ENCODE assay signal across 9 mouse cellular contexts in genomic region chr8:70720739-70721138, GRCm38 (mm10). TPM values are rescaled to one million over a fixed set of nuclear protein-coding genes. Genes with fewer than 3 reads are reported as not detected.
DNase-seq lines count a peak whose midpoint lies in the region; ATAC-seq and TF ChIP-seq lines count a peak whose summit lies in the region.
"Had no signal": no experiment of that assay in that cellular context is flagged by ENCODE, and none has a peak within 500 bp of the region (broad histone marks: within the 10 kb centered on the region; RNA-seq: fewer than 3 reads in every experiment).

No protein-coding gene starts in this region.

- H3K36me3 ChIP-seq in MEL (ENCODE audit: control insufficient read depth in 1 of 2, insufficient read depth in 2 of 2, low read length in 2 of 2): no peaks in the 10 kb centered on the region
- H3K36me3 ChIP-seq in lung, embryonic 14.5 days (ENCODE audit: insufficient read depth): no peaks in the 10 kb centered on the region

- no peak overlapping the region for H3K27ac ChIP-seq in MEL (ENCODE audit: control insufficient read depth, low read depth, low read length)
- H3K27ac ChIP-seq in lung, embryonic 14.5 days (ENCODE audit: low read depth): no peak overlapping the region

- H3K79me2 ChIP-seq in MEL (ENCODE audit: control insufficient read depth, insufficient read depth, low read length, poor library complexity): no peaks in the 10 kb centered on the region

- H3K4me2 ChIP-seq in lung, embryonic 14.5 days: no peak overlapping the region

- H3K9me3 ChIP-seq in MEL (replicated peaks; ENCODE audit: insufficient read depth, low read length): no peaks in the 10 kb centered on the region
- H3K9me3 ChIP-seq in lung, embryonic 14.5 days (ENCODE audit: low read depth, low read length): no peaks in the 10 kb centered on the region

- no peaks in the 10 kb centered on the region; a peak in 1 of 4 replicates for H3K27me3 ChIP-seq in MEL (ENCODE audit: control insufficient read depth in 1 of 2, insufficient read depth in 2 of 2, low read length in 2 of 2)
- H3K27me3 ChIP-seq in lung, embryonic 14.5 days (ENCODE audit: insufficient read depth, low read length): no peaks in the 10 kb centered on the region

- WGBS in lung, embryonic 14.5 days: under 1% methylated on average over 3 of the region's 3 CpGs

- TF ChIP-seq POLR2A in MEL (IDR thresholded peaks at IDR 0.05; ENCODE audit: control insufficient read depth in 1 of 2, insufficient read depth in 1 of 2, low read depth in 1 of 2, low read length in 2 of 2, poor library complexity in 1 of 2): no peak; a peak in 1 of 4 replicates

- no peak overlapping the region for H3K4me3 ChIP-seq in MEL (ENCODE audit: control insufficient read depth in 1 of 2, insufficient read depth in 1 of 2, low read depth in 2 of 2, low read length in 2 of 2)
- no peak overlapping the region for H3K4me3 ChIP-seq in lung, embryonic 14.5 days (ENCODE audit: low read depth, low read length)

- TF ChIP-seq RAD21 in MEL (IDR thresholded peaks at IDR 0.05; ENCODE audit: low read depth, low read length): peak; percentile 90

- ATAC-seq in lung, embryonic 14.5 days (ENCODE audit: insufficient read depth): peak; percentile 35; the same call in 1 of the 2 replicates

- TF ChIP-seq CTCF in MEL (IDR thresholded peaks at IDR 0.05 in 2 of 3, conservative IDR thresholded peaks at IDR 0.05 in 1 of 3; ENCODE audit: control insufficient read depth in 1 of 3, insufficient read depth in 1 of 3, low read depth in 2 of 3, low read length in 3 of 3, poor library complexity in 1 of 3, severe bottlenecking in 1 of 3): peak; percentile 70 to 88 (median 87)
- TF ChIP-seq CTCF in lung, embryonic 14.5 days (IDR thresholded peaks at IDR 0.05; ENCODE audit: low read depth): peak; percentile 96

- H3K9ac ChIP-seq in MEL (ENCODE audit: control insufficient read depth, low read depth, low read length, poor library complexity, severe bottlenecking): peak overlapping the region; percentile 39
- H3K9ac ChIP-seq in lung, embryonic 14.5 days: no peak overlapping the region

- no peaks in the 10 kb centered on the region for H3K4me1 ChIP-seq in MEL (ENCODE audit: control insufficient read depth in 1 of 2, insufficient read depth in 2 of 2, low read length in 2 of 2)
- H3K4me1 ChIP-seq in lung, embryonic 14.5 days (ENCODE audit: insufficient read depth): no peaks in the 10 kb centered on the region

- DNase-seq in 416B (ENCODE audit: low read depth) (peak; percentile 84), MEL (ENCODE audit: low read depth, low spot score) (peak; percentile 91)
- DNase-seq in cerebellum, postnatal 14 days: peak; percentile 91 to 93
- peak; percentile 83 to 89 for DNase-seq in frontal cortex, postnatal 36 days (ENCODE audit: low spot score in 2 of 2)
- peak; percentile 89 for DNase-seq in kidney, postnatal 10 days
- DNase-seq in lung, embryonic 14.5 days: peak; percentile 88
- peak; percentile 65 for DNase-seq in ovary, postnatal 36 days (ENCODE audit: low spot score)
- peak; percentile 87 for DNase-seq in thymus, postnatal 4 days

- TF ChIP-seq EP300 in MEL (IDR thresholded peaks at IDR 0.05; ENCODE audit: low read depth in 1 of 2, low read length in 2 of 2): no peak

TF ChIP-seq in MEL, 35 proteins besides CTCF, POLR2A, EP300 and RAD21:
- no peak for TF ChIP-seq CHD2 (IDR thresholded peaks at IDR 0.05; ENCODE audit: low read length)
- TF ChIP-seq USF1 (IDR thresholded peaks at IDR 0.05; ENCODE audit: low read depth, low read length): no peak
- TF ChIP-seq TBP (IDR thresholded peaks at IDR 0.05; ENCODE audit: low read depth, low read length): peak; percentile 52; the same call in 1 of the 2 replicates
- peak; percentile 39; the same call in 1 of the 2 replicates for TF ChIP-seq ZKSCAN1 (IDR thresholded peaks at IDR 0.05; ENCODE audit: low read depth, low read length)
- no peak for TF ChIP-seq USF2 (IDR thresholded peaks at IDR 0.05; ENCODE audit: borderline replicate concordance in 1 of 2, insufficient read depth in 1 of 2, low read depth in 1 of 2, low read length in 2 of 2)
- TF ChIP-seq SIN3A (IDR thresholded peaks at IDR 0.05; ENCODE audit: low read length): peak; percentile 64; the same call in 1 of the 2 replicates
- peak; percentile 99 for TF ChIP-seq ZNF384 (IDR thresholded peaks at IDR 0.05; ENCODE audit: low read depth, low read length)
- TF ChIP-seq SMC3 (IDR thresholded peaks at IDR 0.05; ENCODE audit: low read depth, low read length): peak; percentile 87
- no peak for TF ChIP-seq MYB (IDR thresholded peaks at IDR 0.05; ENCODE audit: low read depth, low read length)
- no peak for TF ChIP-seq MAX (IDR thresholded peaks at IDR 0.05; ENCODE audit: low read length)
- no peak for TF ChIP-seq RCOR1 (IDR thresholded peaks at IDR 0.05; ENCODE audit: low read depth, low read length)
- no peak for TF ChIP-seq TAL1 (IDR thresholded peaks at IDR 0.05; ENCODE audit: low read length)
- no peak for TF ChIP-seq E2F4 (IDR thresholded peaks at IDR 0.05; ENCODE audit: borderline replicate concordance, low read depth, low read length)
- TF ChIP-seq POLR2AphosphoS5 (IDR thresholded peaks at IDR 0.05; ENCODE audit: borderline replicate concordance, low read depth, low read length): no peak
- no peak for TF ChIP-seq MAFK (IDR thresholded peaks at IDR 0.05; ENCODE audit: borderline replicate concordance, low read depth, low read length)
- no peak for TF ChIP-seq ZMIZ1 (IDR thresholded peaks at IDR 0.05; ENCODE audit: low read depth, low read length)
- no peak for TF ChIP-seq NRF1 (IDR thresholded peaks at IDR 0.05; ENCODE audit: insufficient read depth, low read depth, low read length, poor library complexity, severe bottlenecking)
- no peak for TF ChIP-seq GABPA (IDR thresholded peaks at IDR 0.05; ENCODE audit: low read depth, low read length)
- TF ChIP-seq POLR2AphosphoS2 (IDR thresholded peaks at IDR 0.05; ENCODE audit: low read length): no peak
- 0 out of 2 replicates have a peak, but pooled peaks have one; percentile 8 for TF ChIP-seq TCF12 (IDR thresholded peaks at IDR 0.05; ENCODE audit: low read depth, low read length)
- TF ChIP-seq ZC3H11A (IDR thresholded peaks at IDR 0.05; ENCODE audit: low read depth, low read length): peak; percentile 94
- TF ChIP-seq KAT2A (conservative IDR thresholded peaks at IDR 0.05; ENCODE audit: low read depth, low read length): no peak
- peak; percentile 9; the same call in 1 of the 2 replicates for TF ChIP-seq ELF1 (IDR thresholded peaks at IDR 0.05; ENCODE audit: low read depth, low read length)
- TF ChIP-seq MYC (IDR thresholded peaks at IDR 0.05; ENCODE audit: low read depth, low read length): peak; percentile 22; the same call in 1 of the 2 replicates
- no peak for TF ChIP-seq ETS1 (IDR thresholded peaks at IDR 0.05; ENCODE audit: low read depth, low read length)
- no peak for TF ChIP-seq NELFE (IDR thresholded peaks at IDR 0.05; ENCODE audit: low read depth, low read length)
- peak; percentile 60; the same call in 1 of the 2 replicates for TF ChIP-seq HCFC1 (IDR thresholded peaks at IDR 0.05; ENCODE audit: low read depth, low read length)

RNA-seq across cellular contexts. Expression of gene Gm3336, which starts 2.4 kb away (rescaled TPM):
- total RNA-seq in MEL (2012; rRNA removed): 0.19 and 0.20 TPM in 2 replicates
- polyA plus RNA-seq in MEL (2012; ENCODE audit: insufficient read depth in 1 of 2, insufficient read length in 2 of 2, low read depth in 1 of 2, low replicate concordance in 2 of 2, missing spikeins in 1 of 2): under 1 TPM in 1 of 2 experiments, not detected in 1; 0.72 TPM
- not detected in 2 replicates for polyA plus RNA-seq in lung, embryonic 14.5 days (2014; fragmentation: Nextera tagmentation; extraction: Ambion mirVana)
- total RNA-seq: gastrocnemius, postnatal 4 days had no signal

RNA-seq across cellular contexts. Expression of gene Pde4c, which starts 2.8 kb away (rescaled TPM):
- 0.65 and 0.75 TPM in 2 replicates for total RNA-seq in MEL (2012; rRNA removed)
- 1 to 10 TPM in 1 of 2 experiments, not detected in 1; 3.0 TPM for polyA plus RNA-seq in MEL (2012; ENCODE audit: insufficient read depth in 1 of 2, insufficient read length in 2 of 2, low read depth in 1 of 2, low replicate concordance in 2 of 2, missing spikeins in 1 of 2)
- 0.17 and 0.23 TPM in 2 replicates for polyA plus RNA-seq in lung, embryonic 14.5 days (2014; fragmentation: Nextera tagmentation; extraction: Ambion mirVana)

RNA-seq across cellular contexts. Expression of gene Iqcn, which starts 17.5 kb away (rescaled TPM):
- 0.03 TPM in 1 of 2 replicates, not detected in the other for total RNA-seq in MEL (2012; rRNA removed)
- not detected for polyA plus RNA-seq in MEL (2012; ENCODE audit: insufficient read depth in 1 of 2, insufficient read length in 2 of 2, low read depth in 1 of 2, low replicate concordance in 2 of 2, missing spikeins in 1 of 2)
- 0.04 TPM in 1 of 2 replicates, not detected in the other for polyA plus RNA-seq in lung, embryonic 14.5 days (2014; fragmentation: Nextera tagmentation; extraction: Ambion mirVana)
- total RNA-seq: gastrocnemius, postnatal 4 days had no signal

RNA-seq across cellular contexts. Expression of gene Jund, which starts 22.0 kb away (rescaled TPM):
- total RNA-seq in MEL (2012; rRNA removed): 11.1 and 16.5 TPM in 2 replicates
- 10 to 100 TPM in 1 of 2 experiments, not detected in 1; 18.8 TPM for polyA plus RNA-seq in MEL (2012; ENCODE audit: insufficient read depth in 1 of 2, insufficient read length in 2 of 2, low read depth in 1 of 2, low replicate concordance in 2 of 2, missing spikeins in 1 of 2)
- 70.1 and 72.9 TPM in 2 replicates for polyA plus RNA-seq in lung, embryonic 14.5 days (2014; fragmentation: Nextera tagmentation; extraction: Ambion mirVana)

RNA-seq across cellular contexts. Expression of gene Rab3a, which starts 33.7 kb away (rescaled TPM):
- total RNA-seq in MEL (2012; rRNA removed): 1.8 TPM in 2 replicates
- 1 to 10 TPM in 1 of 2 experiments, not detected in 1; 5.6 TPM for polyA plus RNA-seq in MEL (2012; ENCODE audit: insufficient read depth in 1 of 2, insufficient read length in 2 of 2, low read depth in 1 of 2, low replicate concordance in 2 of 2, missing spikeins in 1 of 2)
- polyA plus RNA-seq in lung, embryonic 14.5 days (2014; fragmentation: Nextera tagmentation; extraction: Ambion mirVana): 10.5 and 12.0 TPM in 2 replicates
